Mouse (Mus musculus) ES-E14 (cell line): ENCODE data around the gene Rabgap1.

ENCODE experiments used
- HCFC1 ChIP-seq: IDR thresholded peaks from 2 replicates; pipeline ENCODE4 v1.6.1; 2012; ENCODE audit warnings: low read length, inconsistent platforms, borderline replicate concordance; ENCODE audit not compliant: insufficient read depth
- MAFK ChIP-seq: IDR thresholded peaks from 2 replicates; pipeline ENCODE4 v1.6.1; 2014; ENCODE audit warnings: mild to moderate bottlenecking, low read depth, low read length, inconsistent platforms; ENCODE audit not compliant: insufficient read depth
- ZC3H11A ChIP-seq: IDR thresholded peaks from 2 replicates; pipeline ENCODE4 v1.6.1; 2012; ENCODE audit warnings: low read depth, mild to moderate bottlenecking, inconsistent platforms, low read length, borderline replicate concordance
- ZNF384 ChIP-seq: IDR thresholded peaks from 2 replicates; pipeline ENCODE4 v1.6.1; 2012; ENCODE audit warnings: low read depth, low read length, inconsistent platforms

- no peak for TF ChIP-seq MAFK
- TF ChIP-seq HCFC1, result no peak
- TF ChIP-seq ZNF384, result no peak
- TF ChIP-seq ZC3H11A, result no peak
Observed at GRCm38 (mm10) chr2:37576661-37577060, 133.6 kb downstream of the Rabgap1 start.
